Mouse (Mus musculus) bone marrow macrophage, adult 2 months (primary cell): Measurements from ENCODE around the gene Acsm4. TPM values are rescaled to one million over a fixed set of nuclear protein-coding genes. Genes with fewer than 3 reads are reported as not detected.

Experiments
- H3K27ac ChIP-seq: 2 replicates; pipeline ENCODE4 v1.5.1; 2012; ENCODE audit warnings: low read depth, low read length; ENCODE audit not compliant: insufficient read depth
- H3K4me1 ChIP-seq: 2 replicates; pipeline ENCODE4 v1.6.1; 2012; ENCODE audit warnings: low read length; ENCODE audit not compliant: control insufficient read depth, insufficient read depth
- H3K4me3 ChIP-seq: 2 replicates; pipeline ENCODE4 v1.5.1; 2012; ENCODE audit warnings: mild to moderate bottlenecking, low read length, moderate library complexity; ENCODE audit not compliant: insufficient read depth
- CTCF ChIP-seq: IDR thresholded peaks from 2 replicates; pipeline ENCODE4 v1.5.1; 2012; ENCODE audit warnings: low read depth, mild to moderate bottlenecking, low read length, moderate library complexity
- POLR2A ChIP-seq: IDR thresholded peaks from 2 replicates; pipeline ENCODE4 v1.6.1; 2012; ENCODE audit warnings: mild to moderate bottlenecking, low read depth, low read length, borderline replicate concordance
- polyA plus RNA-seq: library from polyadenylated mRNA; stranded (reverse); fragments of >200 nt; gene quantifications from 2 replicates; pipeline ENCODE4 v1.2.4, GENCODE M21; 2012; ENCODE audit not compliant: missing spikeins, insufficient read depth, insufficient read length

Gene Acsm4
- not detected in 2 replicates for polyA plus RNA-seq

- Histone ChIP-seq H3K27ac (no peak within 1 kb of the TSS), H3K4me1 (no peaks in the 10 kb centered on the region), H3K4me3 (no peak within 1 kb of the TSS)
- no peak for TF ChIP-seq CTCF
- TF ChIP-seq POLR2A, result no peak
These were observed at the start of gene Acsm4 for GRCm38 (mm10) chr7:119689726-119690125. TSS of gene Acsm4 (plus strand) at chr7:119690026.

GRCm38 (mm10) chr7:119642307-119642706, 47.5 kb upstream of the Acsm4 start:
- no peak overlapping the region for H3K4me3 ChIP-seq
- no peaks in the 10 kb centered on the region for H3K4me1 ChIP-seq
- no peak overlapping the region for H3K27ac ChIP-seq
- TF ChIP-seq POLR2A (no peak), CTCF (no peak)

- H3K27ac ChIP-seq, result no peak overlapping the region
- TF ChIP-seq POLR2A (no peak), CTCF (no peak)
- H3K4me3 ChIP-seq, result no peak overlapping the region
- no peaks in the 10 kb centered on the region for H3K4me1 ChIP-seq
These were observed 21.9 kb upstream of the Acsm4 start for GRCm38 (mm10) chr7:119667893-119668292.

GRCm38 (mm10) chr7:119670395-119670794, 19.4 kb upstream of the Acsm4 start:
- Histone ChIP-seq H3K4me3 (no peak overlapping the region), H3K27ac (no peak overlapping the region), H3K4me1 (no peaks in the 10 kb centered on the region)
- TF ChIP-seq CTCF (no peak), POLR2A (no peak)

GRCm38 (mm10) chr7:119670925-119671324, 18.9 kb upstream of the Acsm4 start:
- no peak for TF ChIP-seq CTCF
- TF ChIP-seq POLR2A, result no peak

GRCm38 (mm10) chr7:119673465-119673864, 16.4 kb upstream of the Acsm4 start:
- H3K4me1 ChIP-seq, result no peaks in the 10 kb centered on the region
- TF ChIP-seq CTCF (peak; percentile 53; the same call in 1 of the 2 replicates), POLR2A (no peak)

More at GRCm38 (mm10) chr7:119670925-119671324, 18.9 kb upstream of the Acsm4 start:
- H3K4me3 ChIP-seq, result no peak overlapping the region
- H3K27ac ChIP-seq, result no peak overlapping the region
- no peaks in the 10 kb centered on the region for H3K4me1 ChIP-seq

GRCm38 (mm10) chr7:119680107-119680506, 9.7 kb upstream of the Acsm4 start:
- no peak overlapping the region for H3K4me3 ChIP-seq
- H3K27ac ChIP-seq, result no peak overlapping the region
- H3K4me1 ChIP-seq, result no peaks in the 10 kb centered on the region
- TF ChIP-seq CTCF (no peak), POLR2A (no peak)

More at GRCm38 (mm10) chr7:119673465-119673864, 16.4 kb upstream of the Acsm4 start:
- no peak overlapping the region for H3K4me3 ChIP-seq
- no peak overlapping the region for H3K27ac ChIP-seq

- Histone ChIP-seq H3K4me3 (no peak overlapping the region), H3K27ac (no peak overlapping the region), H3K4me1 (no peaks in the 10 kb centered on the region)
- TF ChIP-seq POLR2A, result no peak
- no peak for TF ChIP-seq CTCF
These were observed 7.1 kb upstream of the Acsm4 start for GRCm38 (mm10) chr7:119682699-119683098.

- TF ChIP-seq CTCF, result no peak
- TF ChIP-seq POLR2A, result no peak
- H3K27ac ChIP-seq, result no peak overlapping the region
- H3K4me1 ChIP-seq, result no peaks in the 10 kb centered on the region
- H3K4me3 ChIP-seq, result no peak overlapping the region
These were observed 2.5 kb downstream of the Acsm4 start for GRCm38 (mm10) chr7:119692302-119692701.

GRCm38 (mm10) chr7:119694926-119695325, 5.1 kb downstream of the Acsm4 start:
- H3K27ac ChIP-seq, result no peak overlapping the region
- H3K4me1 ChIP-seq, result no peaks in the 10 kb centered on the region
- H3K4me3 ChIP-seq, result no peak overlapping the region
- no peak for TF ChIP-seq POLR2A
- no peak for TF ChIP-seq CTCF

- peaks cover 3% of the 10 kb centered on the region for H3K4me1 ChIP-seq
- no peak overlapping the region for H3K4me3 ChIP-seq
- TF ChIP-seq CTCF, result no peak
- no peak for TF ChIP-seq POLR2A
- no peak overlapping the region for H3K27ac ChIP-seq
These were observed 24.3 kb downstream of the Acsm4 start for GRCm38 (mm10) chr7:119714111-119714510.
